Mouse (Mus musculus): Measurements from ENCODE around the gene Lsg1. TPM values are rescaled to one million over a fixed set of nuclear protein-coding genes. Genes with fewer than 3 reads are reported as not detected.

The Lsg1 gene
- 55.9 and 70.8 TPM in 2 replicates for total RNA-seq (2014; fragmentation: Nextera tagmentation)
- total RNA-seq (2017) = 85.3 and 89.6 TPM in 2 replicates

DNA sequence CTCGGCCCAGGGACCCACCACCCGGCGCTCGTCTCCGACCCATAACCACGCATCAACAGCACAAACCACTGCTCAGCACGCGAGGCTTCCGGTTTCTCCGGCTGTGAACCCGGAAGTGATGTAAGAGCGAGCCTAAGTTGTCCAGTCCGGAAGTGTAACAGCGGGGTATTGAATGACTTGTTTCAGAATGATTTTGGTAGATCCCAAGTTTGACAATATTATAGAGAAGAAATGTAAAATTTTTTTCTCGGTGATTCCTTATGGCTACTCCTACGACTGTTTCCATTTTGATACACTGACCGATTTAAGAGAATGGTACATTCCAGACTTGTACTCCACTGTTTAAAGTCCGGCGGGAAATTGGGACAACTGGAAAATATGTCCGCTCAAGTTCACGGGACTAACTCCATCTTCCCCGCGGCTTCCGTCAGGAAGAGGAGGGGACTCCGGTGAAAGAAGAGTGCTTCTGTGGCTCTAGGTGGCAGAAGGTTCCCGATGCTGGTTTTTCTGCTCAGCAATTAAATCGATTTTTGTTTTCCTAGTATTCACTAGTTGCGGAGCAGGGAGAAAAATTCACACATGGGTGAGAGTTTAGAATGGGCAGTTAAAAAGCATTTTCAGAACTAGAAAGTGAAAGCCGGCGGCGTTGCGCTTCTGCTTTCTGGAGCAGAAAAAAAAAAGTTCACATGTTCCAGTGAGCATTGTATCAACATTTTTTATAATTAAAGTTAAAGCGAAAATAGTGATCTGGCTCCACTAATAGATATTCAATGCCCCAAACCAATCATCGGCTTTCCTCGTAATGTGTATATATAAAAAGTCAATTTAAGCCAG is at the start of gene Lsg1:
Lsg1 (minus strand) TSS at position 99 of the 834 bp plus-strand sequence.
- ATAC-seq (replicated peaks; ENCODE audit: low FRiP score, low TSS enrichment, poor library complexity, severe bottlenecking) = peak; percentile 97

DNA sequence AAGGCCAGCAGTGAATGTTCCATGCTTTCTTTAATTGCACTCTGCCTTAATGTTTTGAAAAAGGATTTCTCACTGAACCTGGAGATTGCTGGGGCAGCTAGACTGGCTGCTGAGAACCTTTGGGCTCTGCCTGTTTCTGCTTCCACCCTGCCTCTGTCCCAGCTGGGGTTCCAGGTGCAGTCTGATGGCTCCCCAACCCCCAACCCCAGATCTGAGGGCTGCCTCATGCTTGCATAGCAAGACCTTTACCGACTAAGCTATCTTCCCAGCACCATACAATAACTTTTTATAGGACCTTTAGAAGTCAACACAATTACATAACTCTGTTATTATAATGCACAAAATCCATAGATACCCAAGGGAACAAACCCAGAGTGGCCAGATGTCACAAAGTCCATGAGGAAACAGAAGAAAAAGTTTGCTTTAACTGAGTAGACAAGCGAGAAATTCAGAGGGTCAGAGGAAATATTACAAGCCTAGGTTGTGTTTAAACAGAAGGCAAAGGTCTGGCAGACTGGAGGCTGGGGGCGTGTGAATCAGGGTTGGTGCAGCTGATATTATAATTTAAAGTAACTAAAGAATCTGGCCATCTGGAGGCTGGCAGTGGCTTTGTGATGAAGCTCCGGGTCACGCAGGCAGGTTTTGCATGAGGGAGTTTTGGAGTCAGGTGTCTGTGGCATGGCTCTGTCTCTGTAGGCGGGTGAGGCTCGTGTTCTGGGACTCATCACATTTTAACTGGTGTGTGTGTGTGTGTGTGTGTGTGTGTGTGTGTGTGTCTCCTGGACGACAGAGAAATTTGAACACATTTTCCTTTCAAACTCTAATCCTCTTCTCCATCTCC is 46.7 kb upstream of the Lsg1 start:
- ATAC-seq (replicated peaks; ENCODE audit: low FRiP score, low TSS enrichment, poor library complexity, severe bottlenecking) = no peak

GRCm38 (mm10) chr16:30629509-30629908 is 42.1 kb upstream of the Lsg1 start:
- ATAC-seq (replicated peaks; ENCODE audit: low FRiP score, low TSS enrichment, poor library complexity, severe bottlenecking) = no peak

DNA sequence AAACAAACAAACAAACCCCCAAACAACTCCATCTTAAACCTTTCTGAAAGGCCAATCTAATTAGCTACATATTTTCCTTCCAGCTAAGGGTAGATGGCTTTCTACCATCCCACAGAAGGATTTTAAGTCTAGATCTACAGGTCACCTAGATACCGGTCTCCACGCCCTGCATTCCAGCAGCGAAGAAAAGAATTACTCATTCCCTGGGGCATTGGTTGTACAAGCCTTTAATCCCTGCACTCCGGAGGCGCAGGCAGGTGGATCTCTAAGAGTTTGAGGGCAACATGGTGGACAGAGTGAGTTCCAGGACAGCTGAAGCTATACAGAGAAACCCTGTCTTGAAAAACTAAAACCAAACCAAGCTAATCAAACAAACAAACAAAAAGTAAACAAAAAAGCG is 41.0 kb upstream of the Lsg1 start:
- no peak for ATAC-seq (replicated peaks; ENCODE audit: low FRiP score, low TSS enrichment, poor library complexity, severe bottlenecking)

DNA sequence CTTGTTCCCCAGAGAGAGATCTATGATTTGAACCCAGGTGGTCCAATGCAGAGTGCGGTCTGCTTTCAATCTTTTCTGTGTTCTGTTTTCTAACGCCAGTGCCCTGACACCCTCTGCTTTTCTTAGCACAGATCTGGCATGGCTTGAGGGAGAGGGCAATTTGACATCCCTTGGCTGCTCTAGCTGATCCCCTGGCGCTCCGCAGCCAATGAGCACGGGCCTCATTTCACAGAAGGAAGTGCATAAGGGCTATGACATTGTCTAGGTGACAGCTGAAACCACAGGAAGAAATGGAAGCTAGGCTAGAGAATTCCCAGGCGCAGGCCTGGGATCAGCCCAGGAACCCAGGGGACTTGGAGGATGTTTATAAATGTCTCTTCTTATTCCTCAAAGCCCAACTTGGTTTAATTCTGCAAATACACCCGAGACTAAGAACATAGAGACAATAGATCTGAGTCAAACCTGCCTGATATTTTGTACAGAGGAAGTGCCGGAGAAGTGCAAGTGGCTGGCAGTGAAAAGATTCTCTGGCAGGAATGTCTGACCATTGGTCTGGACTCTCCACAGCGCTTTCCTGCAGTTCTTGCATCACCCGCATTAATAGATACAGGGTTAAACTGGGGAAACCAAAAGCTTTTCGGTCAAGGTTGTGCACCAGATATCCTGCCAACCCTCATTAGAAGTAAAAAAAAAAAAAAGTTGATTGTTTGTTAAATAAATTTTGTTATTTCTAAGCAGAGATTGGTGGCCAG is 40.4 kb upstream of the Lsg1 start:
- ATAC-seq (replicated peaks; ENCODE audit: low FRiP score, low TSS enrichment, poor library complexity, severe bottlenecking) = no peak

- ATAC-seq (replicated peaks; ENCODE audit: low FRiP score, low TSS enrichment, poor library complexity, severe bottlenecking) = no peak
Observed at GRCm38 (mm10) chr16:30624640-30625039, 37.2 kb upstream of the Lsg1 start.

GRCm38 (mm10) chr16:30623645-30624044 is 36.3 kb upstream of the Lsg1 start:
- ATAC-seq (replicated peaks; ENCODE audit: low FRiP score, low TSS enrichment, poor library complexity, severe bottlenecking) = no peak

DNA sequence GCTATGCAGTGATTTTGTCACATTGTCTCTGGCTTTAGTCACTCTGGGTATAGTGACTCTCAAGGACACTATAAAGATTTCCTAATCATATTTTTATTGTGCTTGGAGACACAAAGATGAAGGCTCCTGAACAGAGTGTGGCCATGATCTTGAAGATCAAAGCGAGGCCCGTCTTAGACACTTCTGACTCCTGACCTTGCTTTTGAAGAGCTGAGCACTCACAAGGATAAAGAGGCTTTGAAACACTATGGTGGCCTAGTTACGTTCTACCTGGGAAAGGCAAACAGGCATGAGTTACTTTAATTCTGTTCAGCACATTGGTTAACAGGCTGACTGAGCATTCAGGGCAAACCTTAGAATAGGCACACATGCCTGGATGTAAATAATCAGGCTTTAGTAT is 28.9 kb upstream of the Lsg1 start:
- ATAC-seq (replicated peaks; ENCODE audit: low FRiP score, low TSS enrichment, poor library complexity, severe bottlenecking) = no peak

- no peak for ATAC-seq (replicated peaks; ENCODE audit: low FRiP score, low TSS enrichment, poor library complexity, severe bottlenecking)
Observed at GRCm38 (mm10) chr16:30614705-30615317, 27.4 kb upstream of the Lsg1 start.

GRCm38 (mm10) chr16:30614122-30614521 is 26.7 kb upstream of the Lsg1 start:
- no peak for ATAC-seq (replicated peaks; ENCODE audit: low FRiP score, low TSS enrichment, poor library complexity, severe bottlenecking)

GRCm38 (mm10) chr16:30613122-30613521 is 25.7 kb upstream of the Lsg1 start:
- no peak for ATAC-seq (replicated peaks; ENCODE audit: low FRiP score, low TSS enrichment, poor library complexity, severe bottlenecking)

DNA sequence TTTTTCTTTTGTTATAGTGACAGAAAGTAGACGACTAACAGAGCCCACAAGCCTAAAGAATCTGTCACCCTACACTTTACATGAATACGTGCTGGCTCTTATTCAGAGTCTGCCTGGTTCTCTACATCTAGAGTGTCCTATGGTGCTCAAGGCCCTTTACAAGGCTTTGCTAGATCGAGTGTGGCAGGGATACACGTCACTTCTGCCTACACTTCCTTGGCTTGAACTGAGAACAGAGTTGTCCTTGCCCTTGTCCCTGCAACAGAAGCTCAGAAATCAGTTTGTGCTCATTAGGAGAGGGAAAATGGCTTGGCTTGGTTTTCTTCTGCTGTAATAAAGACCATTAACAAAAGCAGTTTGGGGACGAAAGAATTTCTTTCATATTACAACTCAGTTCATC is 23.9 kb upstream of the Lsg1 start:
- no peak for ATAC-seq (replicated peaks; ENCODE audit: low FRiP score, low TSS enrichment, poor library complexity, severe bottlenecking)

- no peak for ATAC-seq (replicated peaks; ENCODE audit: low FRiP score, low TSS enrichment, poor library complexity, severe bottlenecking)
Observed at GRCm38 (mm10) chr16:30607868-30608267, 20.5 kb upstream of the Lsg1 start.

- ATAC-seq (replicated peaks; ENCODE audit: low FRiP score, low TSS enrichment, poor library complexity, severe bottlenecking) = no peak
Observed at GRCm38 (mm10) chr16:30605528-30605927, 18.1 kb upstream of the Lsg1 start.

DNA sequence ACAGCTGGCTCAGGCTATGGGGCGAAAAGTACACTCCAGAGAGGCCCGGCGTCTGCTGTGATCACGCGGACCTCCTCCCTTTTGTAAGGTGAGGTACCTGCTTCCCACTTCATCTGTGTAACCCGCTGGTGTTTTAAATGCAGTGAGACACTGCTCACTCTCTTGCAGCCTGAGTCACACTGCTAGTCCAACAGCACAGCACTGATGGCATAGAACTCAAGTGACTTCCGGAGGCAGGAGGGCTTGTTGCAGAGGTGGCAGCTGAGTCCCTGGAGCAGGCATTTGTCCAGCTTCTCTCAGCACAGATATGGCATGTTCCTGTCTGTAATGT is 17.4 kb upstream of the Lsg1 start:
- ATAC-seq (replicated peaks; ENCODE audit: low FRiP score, low TSS enrichment, poor library complexity, severe bottlenecking) = no peak

GRCm38 (mm10) chr16:30604061-30604806 is 16.8 kb upstream of the Lsg1 start:
- no peak for ATAC-seq (replicated peaks; ENCODE audit: low FRiP score, low TSS enrichment, poor library complexity, severe bottlenecking)

GRCm38 (mm10) chr16:30603531-30603842 is 16.1 kb upstream of the Lsg1 start:
- ATAC-seq (replicated peaks; ENCODE audit: low FRiP score, low TSS enrichment, poor library complexity, severe bottlenecking) = no peak

DNA sequence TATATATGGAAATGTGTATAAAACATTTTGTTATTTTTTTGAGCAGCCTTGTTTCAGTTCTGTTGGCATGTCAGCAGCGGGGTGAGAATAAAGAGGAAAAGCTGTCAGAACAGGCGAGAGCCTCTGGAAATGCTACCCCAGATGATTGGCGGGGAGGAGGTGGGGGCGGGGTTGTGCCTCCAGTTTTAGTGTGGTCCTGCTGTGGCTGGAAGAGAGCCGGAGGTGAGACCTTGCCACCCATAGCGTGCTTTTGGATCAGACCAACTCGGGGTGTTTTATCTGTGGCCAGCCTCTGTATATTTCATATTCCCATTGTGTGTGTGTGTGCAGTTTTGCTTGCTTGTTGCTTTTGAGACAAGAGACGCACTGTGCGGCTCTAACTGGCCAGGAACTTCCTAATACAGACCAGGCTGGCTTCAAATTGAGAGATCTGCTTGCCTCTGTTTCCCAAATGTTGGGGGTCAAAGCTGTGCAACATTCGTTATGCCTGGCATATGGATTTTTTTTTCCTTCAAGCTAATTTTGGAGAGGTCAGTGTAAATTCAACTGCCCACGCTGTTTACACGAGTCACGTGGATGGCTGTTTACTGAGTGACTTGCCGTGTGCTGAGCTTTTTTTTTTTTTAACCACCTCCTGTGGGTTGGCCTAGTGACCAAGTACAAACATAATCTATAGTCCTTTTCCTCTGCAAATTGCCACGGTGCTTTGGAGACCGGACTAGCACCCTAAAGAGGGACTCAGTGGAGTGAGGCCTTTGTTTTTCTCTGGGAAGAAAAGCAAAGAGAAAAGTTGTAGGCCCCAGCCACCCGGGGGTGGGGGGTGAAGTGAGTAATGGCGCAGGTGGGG is 15.5 kb upstream of the Lsg1 start:
- ATAC-seq (replicated peaks; ENCODE audit: low FRiP score, low TSS enrichment, poor library complexity, severe bottlenecking) = no peak
